Mouse (Mus musculus) B cell, adult 62 days (primary cell): ENCODE data around the gene Zrsr1. TPM values are rescaled to one million over a fixed set of nuclear protein-coding genes. Genes with fewer than 3 reads are reported as not detected.

Experiments used
- total RNA-seq: library from RNA; stranded (reverse); gene quantifications from 4 replicates; pipeline ENCODE4 v1.2.4, GENCODE M21; 2023

Gene Zrsr1
- total RNA-seq: 37.3 to 48.5 TPM (median 42.0 TPM) in 4 replicates

GRCm38 (mm10) chr11:22971835-22972709 is at the start of gene Zrsr1:
Gene Zrsr1, plus strand, starts transcription at chr11:22972005.

GRCm38 (mm10) chr11:22981984-22982757 is 10.4 kb downstream of the Zrsr1 start, which contains the start of the genes Gm28048 and Commd1:
Gene Gm28048, minus strand, starts transcription at chr11:22982090.
Gene Commd1, minus strand, starts transcription at chr11:22982382.

GRCm38 (mm10) chr11:22990393-22991126 is 18.8 kb downstream of the Zrsr1 start, which contains the start of gene Cct4:
Gene Cct4, plus strand, starts transcription at chr11:22990519.

DNA sequence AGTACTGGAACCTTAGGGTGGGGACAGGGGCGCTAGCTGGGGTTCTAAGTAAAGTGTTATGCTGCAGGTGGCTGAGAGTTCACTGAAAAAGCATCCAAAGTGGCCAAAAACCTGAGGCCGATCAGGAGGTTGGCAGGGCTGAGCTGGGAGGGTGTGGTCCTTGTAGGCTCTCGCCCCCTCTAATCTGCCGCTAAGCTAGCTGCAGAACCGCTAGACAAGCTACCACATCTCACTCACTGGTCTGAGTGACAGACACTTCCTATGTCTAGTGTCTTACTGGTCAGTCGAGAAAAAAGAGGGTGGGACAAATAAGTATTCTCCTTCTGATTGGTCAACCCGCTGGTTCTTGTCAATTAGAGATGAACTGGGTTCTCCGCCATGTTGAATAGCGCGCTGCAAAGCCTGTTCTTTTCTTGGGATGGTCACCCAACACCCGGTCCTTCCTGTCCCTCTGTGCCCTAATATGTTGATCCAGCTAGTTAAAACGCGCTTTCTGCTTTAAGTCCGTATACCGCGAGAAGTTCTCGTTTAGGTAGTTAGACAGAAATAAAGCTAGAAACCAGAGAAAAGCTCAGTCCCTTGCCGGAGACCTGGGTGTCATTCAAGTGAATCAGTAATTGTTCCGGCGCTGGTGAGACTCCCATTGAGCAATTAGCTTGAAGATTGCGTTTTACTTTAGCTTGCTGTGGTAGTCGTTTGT is 35.8 kb downstream of the Zrsr1 start, which contains the start of gene Fam161a:
TSS of gene Fam161a (plus strand) at position 51 of the 700 bp plus-strand sequence.

Other genes starting within 250 kb of the Zrsr1 start
- 52.9 to 74.1 TPM (median 64.5 TPM) in 4 replicates for gene B3gnt2, start 111.0 kb upstream of the Zrsr1 start, total RNA-seq
- 43.6 to 48.4 TPM (median 44.3 TPM) in 4 replicates for gene Gm28048, start 10.1 kb downstream of the Zrsr1 start, total RNA-seq
- 34.9 to 46.7 TPM (median 41.6 TPM) in 4 replicates for gene Commd1, start 10.4 kb downstream of the Zrsr1 start, total RNA-seq
- gene Cct4, start 18.5 kb downstream of the Zrsr1 start, total RNA-seq: 214 to 234 TPM (median 220 TPM) in 4 replicates
- gene Fam161a, start 35.5 kb downstream of the Zrsr1 start, total RNA-seq: 3.4 to 6.0 TPM (median 4.6 TPM) in 4 replicates